Mouse (Mus musculus): ENCODE results near the gene Brd7.
A peak's percentile ranks its signal among the peaks of the same experiment; 100 is the strongest.

Brd7 gene

DNA sequence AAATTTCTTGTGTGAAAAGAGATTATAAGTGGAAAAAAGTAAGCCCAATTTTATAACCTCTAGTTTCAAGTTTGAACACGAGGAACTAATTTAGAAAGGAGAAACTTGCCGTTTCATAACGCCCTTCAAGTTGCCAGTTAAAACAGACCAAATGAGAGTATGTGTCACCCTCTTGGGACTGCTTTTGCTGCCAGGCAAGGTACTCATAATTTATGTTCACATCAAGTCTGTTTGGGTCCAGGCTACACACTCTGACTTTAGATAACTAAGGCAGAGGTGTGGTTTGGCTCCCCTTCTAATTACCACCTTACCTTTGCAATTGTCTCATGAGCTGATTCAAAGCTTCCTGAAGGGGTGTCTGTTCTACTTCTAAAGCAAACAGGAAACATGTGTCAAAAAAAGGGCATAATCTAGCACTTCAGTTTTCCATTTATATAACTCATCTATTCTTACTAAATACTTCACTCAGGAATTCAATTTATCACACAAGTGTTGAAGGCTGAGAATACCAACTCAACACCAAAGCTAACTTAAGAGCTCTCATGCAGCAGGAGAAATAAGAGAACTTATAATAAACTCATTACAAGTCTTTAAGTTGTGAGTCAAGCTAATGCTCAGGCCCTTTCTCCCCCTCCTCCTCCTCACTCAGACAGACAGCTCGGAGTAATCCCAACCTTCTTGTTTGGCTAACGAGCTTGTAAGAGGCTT, 4.6 kb downstream of the Brd7 start:
- DNase-seq (ENCODE audit: low spot score) = no peak

DNA sequence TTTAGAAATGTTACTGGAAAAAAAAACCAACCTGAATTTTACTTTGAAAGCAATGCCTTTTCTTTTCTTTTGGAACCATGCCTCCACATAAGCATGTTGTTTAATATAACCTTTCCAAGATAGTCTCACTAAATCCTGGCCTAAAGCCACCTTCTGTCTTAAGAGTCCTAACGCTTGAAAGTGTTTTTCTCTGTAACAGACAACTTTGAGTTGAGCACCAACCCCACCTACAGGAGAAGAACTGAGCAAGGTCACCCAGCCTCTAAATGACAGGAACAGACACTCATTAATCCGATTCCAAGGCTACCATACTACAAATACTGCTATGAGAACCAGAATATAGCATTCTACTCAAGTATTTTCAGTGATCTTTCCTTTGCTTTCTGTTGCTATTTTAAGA, 12.9 kb downstream of the Brd7 start:
- no peak for DNase-seq (ENCODE audit: low spot score)

DNA sequence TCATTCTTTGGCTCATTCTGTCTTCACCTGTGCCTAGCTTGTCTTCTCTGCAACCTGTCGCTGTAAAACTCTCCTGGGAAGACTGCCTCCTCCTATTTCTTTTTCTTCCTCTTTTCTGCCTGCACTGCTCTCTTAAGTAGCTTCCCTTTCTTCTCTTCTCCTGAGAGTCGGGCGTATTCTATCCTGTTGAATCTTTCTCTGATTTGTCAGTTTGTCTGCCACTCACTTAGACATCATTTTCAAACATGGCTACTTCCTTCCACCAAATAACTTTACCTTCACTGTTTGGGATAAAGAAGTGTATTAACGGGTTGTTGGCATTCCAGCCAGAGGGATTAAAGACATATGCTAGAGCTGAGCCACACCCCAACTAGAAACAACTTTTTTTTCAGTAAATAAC, 20.0 kb downstream of the Brd7 start:
- DNase-seq (ENCODE audit: low spot score) = no peak

DNA sequence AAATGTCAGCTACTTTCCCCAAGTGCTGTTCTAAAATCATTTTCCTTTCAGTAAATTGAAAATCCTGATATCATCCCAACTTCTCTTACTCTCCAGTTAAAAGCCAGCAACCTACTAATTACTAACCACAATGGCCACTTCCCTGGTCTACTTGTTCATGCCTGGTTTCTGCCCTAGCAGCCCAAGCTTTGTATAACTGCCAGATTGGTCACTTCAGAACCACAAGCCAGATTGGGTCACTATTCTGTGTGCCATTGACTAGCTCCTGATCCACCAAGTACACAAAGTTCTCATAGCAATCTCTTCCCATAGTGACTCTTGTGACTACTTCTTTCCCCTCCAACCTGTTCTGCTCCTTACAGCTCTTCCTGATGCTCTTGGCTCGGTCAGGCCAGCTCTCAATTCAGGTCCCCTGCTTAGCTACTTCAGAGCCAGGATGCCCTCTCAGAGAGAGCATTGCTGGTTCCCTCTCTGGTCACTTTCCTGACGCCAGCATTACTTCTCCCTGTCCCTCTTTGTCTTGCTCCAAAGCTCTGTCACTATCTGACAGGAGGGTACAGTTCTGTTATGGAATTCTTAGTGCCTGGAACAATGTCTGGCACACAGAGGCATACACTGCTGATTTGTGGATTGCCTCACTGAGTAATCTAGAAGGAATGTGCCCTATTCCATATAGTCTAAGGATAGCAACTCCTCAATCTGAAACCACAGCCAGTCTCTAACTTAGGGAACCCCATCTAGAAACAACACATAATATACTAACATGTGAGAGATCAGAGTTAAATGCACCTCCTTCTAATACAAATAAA, 21.9 kb downstream of the Brd7 start:
- no peak for DNase-seq (ENCODE audit: low spot score)

DNA sequence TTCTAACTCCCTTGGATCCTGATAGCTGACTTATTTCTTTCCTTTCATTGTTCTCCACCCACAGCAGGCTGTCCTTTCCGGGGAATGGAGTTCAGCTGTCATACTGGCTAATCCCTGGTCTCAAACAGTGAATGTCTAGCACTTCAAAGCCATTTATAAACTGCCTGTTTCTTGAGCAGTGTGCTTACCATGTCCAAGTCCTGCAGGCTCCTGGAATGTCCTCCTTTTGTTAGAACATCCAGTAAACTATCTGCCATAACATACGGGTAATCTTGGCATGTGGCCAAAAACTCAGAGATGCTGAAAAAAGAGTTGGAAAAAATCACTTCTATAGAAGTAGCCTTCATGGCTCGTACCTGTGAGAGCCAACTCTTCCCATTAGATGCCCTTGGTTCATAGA, 22.8 kb downstream of the Brd7 start:
- DNase-seq (ENCODE audit: low spot score) = no peak

DNA sequence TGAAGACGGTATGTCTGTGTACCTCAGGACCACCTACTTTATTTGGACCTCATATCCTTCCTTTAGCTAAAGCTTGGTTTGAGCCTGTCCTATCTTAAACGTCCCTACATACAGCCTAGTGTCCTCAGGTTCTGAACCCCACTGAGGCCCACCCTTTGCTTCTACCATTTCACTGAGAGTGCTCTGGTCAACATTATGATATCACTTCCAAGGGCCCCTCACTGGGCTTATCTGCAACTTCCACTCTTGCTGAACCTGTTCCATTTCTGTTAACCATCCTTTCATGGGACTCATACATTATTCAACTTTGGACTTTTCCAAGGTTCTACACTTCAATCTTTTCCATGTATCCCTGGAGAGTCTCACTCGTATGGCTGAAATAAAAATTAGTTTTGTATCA, 27.0 kb downstream of the Brd7 start:
- peak; percentile 53 for DNase-seq (ENCODE audit: low spot score)

DNA sequence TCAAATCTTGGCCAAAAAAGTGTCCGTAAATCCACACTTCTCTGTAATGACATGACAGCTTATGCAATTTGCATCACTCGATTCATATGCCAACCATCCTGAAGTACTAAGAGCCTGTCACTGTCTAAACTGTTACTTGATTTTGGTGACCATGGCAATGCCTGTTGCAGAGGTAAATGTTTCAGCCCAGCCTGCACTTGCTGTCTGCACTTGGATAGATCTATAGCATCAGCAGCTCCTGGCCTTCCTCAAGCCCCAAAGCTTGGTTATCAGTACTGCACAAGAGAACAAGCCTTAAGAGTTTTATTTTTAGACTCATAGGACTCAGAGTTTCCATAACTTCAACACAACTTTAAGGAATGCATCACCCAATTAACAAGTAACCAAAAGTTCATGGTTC, 27.6 kb downstream of the Brd7 start:
- no peak for DNase-seq (ENCODE audit: low spot score)

DNA sequence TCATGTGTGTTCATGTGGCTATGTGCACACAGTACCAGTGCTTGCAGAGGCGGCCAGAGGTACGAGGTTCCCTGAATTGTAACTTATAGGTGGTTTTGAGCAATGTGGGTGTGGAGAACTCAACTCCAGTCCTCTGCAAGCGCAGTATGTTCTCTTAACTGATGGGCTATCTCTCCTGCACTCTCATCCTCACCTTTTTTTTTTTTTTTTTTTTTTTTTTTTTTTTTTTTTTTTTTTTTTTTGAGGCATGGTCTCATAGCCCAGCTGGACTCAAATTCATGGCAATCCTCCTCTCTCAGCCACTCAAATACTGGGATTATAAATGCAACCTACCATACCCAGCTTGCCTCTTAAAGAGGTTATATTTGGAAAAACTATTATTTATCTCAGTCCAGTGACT, 31.2 kb downstream of the Brd7 start:
- no peak for DNase-seq (ENCODE audit: low spot score)

DNA sequence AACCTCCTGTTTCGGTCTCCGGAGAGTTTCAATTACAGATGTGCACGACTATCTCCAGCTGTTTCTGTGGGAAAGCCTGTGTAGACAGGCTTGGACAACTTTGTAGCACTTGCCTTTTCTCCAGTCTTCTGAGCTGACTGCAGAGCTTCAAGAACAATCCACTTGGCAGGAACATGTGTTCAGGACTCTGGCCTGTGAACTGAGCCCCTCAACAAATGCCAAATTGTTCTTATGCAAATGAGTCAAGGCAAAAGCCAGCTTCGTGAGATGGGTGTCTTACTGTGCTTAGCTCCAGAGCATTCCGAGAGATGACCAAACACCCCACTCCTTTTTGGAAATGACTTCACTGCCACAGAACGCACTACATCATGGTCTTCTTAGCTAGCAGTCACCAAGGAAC, 33.3 kb downstream of the Brd7 start:
- DNase-seq (ENCODE audit: low spot score) = no peak

DNA sequence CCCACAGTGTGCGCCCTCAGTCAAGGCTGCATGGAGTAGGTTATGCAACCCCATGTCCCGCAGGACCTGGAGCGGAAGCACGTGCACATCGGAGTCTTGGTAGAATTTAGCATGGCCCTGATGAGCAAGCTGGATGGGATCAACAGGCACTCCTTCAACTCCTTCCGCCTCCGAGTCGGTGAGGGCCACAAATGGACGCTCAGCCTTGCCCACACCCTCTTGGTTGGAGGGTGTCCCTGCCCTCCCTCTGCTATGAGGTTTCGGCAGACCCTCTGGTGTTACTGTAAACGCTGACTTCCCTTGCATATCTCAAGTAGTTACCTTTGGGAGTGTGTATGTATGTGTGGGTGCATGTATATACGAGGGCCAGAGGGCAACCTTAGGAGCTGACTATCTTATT, 35.7 kb downstream of the Brd7 start:
- no peak for DNase-seq (ENCODE audit: low spot score)

DNA sequence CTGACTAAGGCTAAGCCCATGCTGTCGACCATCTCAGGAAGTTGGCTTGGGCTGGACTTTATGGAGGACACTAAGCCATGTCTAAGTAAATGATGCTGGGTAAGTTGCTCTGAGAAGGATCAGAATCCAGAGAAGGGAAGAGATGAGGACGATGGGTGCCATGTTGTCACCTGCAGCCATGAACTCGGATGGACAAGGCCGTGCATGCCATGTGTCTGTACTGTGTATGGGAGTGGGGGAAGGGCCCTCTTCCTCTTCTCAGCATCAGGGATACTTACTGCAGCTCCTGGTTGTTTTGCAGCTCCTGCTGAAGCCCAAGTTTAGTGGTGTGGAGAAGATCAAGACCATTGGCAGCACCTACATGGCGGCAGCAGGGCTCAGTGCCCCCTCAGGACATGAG, 36.2 kb downstream of the Brd7 start:
- DNase-seq (ENCODE audit: low spot score) = no peak

DNA sequence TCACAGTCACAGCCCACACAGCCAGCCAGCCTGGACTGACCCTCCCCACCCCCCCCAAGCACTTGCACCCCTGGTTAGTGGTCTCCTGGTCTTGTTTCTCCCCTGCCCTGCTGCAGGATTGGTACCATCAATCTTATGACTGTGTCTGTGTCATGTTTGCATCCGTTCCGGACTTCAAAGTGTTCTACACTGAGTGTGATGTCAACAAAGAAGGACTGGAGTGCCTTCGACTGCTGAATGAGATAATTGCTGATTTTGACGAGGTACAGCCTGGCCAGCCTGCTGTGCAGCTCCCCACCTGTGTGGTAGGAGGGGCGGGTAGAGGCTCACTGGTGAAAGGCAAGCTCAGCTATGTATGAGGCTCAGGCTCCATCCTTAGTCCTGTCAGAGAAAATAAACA, 36.7 kb downstream of the Brd7 start:
- no peak for DNase-seq (ENCODE audit: low spot score)

DNA sequence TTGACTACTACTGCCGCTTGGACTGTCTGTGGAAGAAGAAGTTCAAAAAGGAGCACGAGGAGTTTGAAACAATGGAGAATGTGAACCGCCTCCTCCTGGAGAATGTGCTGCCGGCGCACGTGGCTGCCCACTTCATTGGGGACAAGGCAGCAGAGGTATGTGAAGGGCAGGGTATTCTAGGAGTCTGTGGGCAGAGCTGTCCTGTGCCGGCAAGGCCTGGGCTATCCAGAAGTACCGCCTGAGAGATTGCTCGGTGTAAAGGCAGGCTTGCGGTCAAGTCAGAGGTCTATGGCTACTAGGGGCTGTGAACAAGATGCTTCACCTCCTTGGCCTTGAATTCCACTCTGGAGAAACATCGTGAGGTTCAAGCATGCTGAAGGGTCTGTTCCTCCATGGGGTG, 37.2 kb downstream of the Brd7 start:
- DNase-seq (ENCODE audit: low spot score) = no peak

DNA sequence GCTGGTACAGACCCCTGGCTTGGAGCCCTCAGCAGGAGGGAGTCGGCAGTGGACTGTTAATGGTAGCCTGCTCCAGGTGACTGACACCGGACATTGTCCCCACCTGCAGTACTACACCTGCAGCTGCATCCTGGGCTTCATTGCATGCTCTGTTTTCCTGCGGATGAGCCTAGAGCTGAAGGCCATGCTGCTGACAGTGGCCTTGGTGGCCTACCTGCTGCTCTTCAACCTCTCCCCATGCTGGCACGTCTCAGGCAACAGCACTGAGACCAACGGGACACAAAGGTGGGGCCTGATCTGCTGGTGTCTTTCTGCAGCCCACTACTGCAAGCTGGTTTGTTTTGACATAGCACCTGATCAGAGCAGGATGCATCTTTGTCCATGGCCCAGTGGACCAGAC, 38.5 kb downstream of the Brd7 start:
- no peak for DNase-seq (ENCODE audit: low spot score)

DNA sequence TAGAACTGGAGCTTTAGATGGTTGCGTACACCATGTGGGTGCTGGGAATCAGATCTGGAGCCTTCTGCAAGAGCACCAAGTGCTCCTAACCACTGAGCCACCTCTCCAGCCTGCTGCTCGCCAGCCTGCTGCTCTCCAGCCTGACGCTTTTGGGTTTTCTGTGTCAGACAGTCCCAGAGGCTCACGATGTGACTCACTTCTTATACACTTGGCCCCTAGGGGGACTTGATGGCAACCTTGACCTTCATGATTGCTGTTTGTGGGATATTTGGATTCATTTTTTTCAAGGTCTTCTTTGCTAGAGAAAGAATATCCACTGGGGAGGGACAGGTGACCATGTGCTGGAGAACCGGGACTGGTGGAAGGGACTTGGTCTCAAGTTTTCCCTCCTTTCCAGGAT, 40.6 kb downstream of the Brd7 start:
- no peak for DNase-seq (ENCODE audit: low spot score)

DNA sequence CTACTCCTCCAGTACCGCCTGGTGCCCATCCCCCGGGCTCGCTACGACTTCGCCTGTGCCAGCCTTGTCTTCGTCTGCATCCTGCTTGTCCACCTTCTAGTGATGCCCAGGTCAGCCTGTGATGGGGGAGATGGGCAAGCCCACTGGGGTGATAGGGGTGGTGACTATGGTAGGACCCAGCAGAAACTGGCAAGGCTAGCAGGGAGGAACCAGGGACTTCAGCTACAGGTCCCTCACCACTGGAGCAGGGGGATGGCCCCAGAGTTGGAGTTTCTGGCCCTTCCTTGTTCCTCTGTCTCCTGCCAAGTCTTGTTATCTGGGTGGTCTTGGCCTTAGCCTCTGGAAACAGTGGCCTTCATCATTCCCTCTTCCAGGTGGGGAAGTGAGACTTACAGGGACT, 41.9 kb downstream of the Brd7 start:
- DNase-seq (ENCODE audit: low spot score) = no peak

DNA sequence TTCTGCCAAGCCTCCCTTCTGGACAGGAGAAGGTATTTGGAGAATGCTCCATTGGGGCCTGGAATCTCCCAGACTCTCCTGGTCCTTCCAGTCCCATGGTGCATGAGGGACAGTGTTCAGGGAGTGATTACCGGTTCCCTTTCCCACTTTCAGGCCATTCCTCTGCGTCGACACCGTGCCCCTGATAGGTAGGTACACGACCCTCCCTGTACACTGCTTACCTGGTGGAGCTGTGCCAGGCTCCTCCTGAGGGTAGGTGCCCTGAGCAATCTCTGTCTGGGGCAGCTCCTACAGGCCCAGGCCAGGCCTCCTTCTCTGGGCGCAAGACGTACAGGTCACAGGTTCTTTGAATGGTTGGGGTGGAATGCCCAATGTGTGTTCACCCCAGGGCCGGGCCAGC, 43.8 kb downstream of the Brd7 start:
- no peak for DNase-seq (ENCODE audit: low spot score)

DNA sequence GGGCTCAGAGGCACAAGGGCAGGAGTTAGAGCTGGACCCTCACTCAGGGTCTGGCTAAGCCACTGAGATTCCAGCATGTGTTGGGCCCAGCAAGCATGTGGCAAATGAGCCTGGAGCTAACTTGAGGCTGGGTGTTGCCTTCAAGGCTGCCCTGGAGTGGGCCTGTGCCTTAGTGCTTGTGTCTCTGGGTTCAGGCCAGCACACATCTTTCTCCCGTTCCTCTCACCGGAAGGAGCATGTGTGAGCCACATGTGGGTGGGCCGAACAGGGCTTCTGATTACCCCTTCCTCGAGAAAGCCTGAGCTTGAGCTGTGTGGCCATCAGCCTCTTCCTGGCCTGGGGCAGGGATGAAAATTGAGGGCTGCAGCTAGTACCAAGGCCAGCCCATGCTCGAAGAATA, 44.7 kb downstream of the Brd7 start:
- no peak for DNase-seq (ENCODE audit: low spot score)

DNA sequence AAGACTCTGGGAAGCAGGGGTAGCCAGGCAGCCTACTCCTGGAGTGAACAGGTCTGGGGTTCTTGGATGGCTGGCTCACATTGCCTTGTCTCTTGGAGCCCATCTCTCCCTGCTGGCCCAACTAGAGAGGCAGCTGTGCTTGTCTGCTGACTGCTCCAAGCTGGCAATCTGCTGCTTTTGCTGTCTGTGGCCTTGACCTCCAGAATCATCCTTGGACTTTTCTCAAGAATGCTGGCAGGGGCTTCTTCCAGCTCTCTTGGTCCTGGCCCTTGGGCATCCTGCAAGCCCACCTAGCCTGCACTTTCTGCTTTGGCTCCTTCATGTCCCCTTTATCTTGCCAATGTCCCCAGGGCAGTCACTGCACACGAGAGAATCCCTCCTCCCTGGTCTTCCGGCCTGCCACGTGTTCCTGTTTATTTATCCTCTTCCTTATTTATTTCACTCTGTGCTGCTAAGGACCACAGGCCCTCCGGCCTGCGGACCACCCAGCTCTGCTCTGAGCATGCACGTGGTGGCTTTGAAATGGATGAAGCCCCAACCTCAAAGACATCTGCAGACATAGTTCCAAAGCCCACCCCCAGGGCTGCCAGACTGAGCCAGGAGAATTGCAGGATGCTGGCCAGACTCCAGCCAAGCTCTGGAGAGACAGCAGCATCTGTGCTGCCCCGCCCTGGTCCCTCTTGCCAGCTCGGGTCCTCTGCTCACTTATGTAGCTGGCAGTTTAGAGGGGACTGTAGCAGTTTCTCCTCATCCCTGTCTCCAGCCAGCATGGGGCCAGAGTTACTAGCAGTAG, 45.7 kb downstream of the Brd7 start:
- DNase-seq (ENCODE audit: low spot score) = no peak

DNA sequence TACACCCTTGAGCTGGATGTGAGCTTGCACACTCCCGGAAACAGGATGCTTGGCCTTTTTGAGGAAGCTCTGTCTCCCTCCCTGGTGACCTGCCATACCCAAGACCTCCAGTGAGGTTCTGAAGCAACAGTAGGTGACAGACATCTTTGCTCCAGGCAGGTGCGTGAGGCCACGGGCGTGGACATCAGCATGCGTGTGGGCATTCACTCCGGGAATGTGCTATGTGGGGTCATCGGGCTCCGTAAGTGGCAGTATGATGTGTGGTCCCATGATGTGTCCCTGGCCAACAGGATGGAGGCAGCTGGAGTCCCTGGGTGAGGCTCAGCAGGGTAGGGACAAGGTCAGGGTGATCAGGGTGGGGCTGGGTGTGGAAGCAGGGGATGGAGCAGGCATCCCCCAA, 46.7 kb downstream of the Brd7 start:
- no peak for DNase-seq (ENCODE audit: low spot score)

DNA sequence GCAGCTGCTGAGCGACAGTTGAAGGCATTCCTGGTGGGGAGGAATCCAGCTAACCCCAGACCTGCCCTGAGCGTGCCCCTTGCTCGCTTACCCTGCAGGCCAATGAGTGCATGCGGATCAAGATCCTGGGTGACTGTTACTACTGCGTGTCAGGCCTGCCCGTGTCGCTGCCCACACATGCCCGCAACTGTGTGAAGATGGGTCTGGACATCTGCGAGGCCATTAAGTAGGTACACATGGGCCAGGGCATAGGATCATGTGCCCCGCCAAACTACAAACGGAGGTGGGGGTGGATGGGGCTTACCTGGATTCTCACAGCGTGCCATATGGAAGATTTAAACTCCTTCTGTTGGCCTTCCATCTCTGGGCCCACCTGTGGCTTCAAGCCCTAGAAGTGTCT, 48.0 kb downstream of the Brd7 start:
- no peak for DNase-seq (ENCODE audit: low spot score)

DNA sequence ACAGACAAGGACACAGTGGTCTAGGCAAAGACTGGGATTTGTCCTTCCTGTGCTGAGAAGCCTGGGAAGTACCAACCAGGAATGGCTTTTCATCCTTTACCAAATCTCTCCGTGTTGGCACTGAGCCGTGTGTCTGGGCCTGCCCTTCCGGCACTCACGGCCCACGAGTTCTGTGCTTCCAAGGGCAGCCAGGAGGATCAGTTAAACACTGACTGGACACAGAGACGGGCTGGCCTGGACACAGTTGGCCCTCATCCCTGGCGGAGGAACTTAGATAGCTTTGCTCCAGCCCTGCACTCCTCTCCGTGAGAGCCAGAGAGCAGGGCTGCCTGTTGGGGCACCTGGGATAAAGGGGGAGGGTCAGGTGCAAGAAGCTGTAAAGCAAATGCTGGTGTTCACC, 49.0 kb downstream of the Brd7 start:
- DNase-seq (ENCODE audit: low spot score) = no peak

DNA sequence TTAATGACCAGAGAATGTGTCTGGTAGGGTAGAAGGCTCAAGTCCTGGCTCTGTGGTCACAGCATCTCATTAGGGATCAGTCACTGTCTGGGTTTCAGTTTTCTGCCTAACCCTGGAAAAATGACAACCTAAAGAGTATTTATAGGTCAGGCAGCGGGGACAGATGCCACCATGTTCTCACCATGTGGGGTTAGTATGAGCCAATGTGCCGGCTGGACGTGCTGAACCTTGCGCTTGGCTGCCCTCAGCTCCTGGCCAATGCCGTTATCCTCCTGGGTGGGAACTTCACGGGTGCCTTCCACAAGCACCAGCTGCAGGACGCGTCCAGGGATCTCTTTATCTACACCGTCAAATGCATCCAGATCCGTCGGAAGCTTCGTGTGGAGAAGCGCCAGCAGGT, 51.7 kb downstream of the Brd7 start:
- no peak for DNase-seq (ENCODE audit: low spot score)
